Mouse (Mus musculus): ENCODE results near the gene Slc35a1. TPM values are rescaled to one million over a fixed set of nuclear protein-coding genes. Genes with fewer than 3 reads are reported as not detected.

Slc35a1 gene
- polyA plus RNA-seq, 1 experiment from 2014 or later: 81.1 TPM

GRCm38 (mm10) chr4:34636036-34636435 is 51.2 kb downstream of the Slc35a1 start:
- Histone ChIP-seq H3K4me1 (ENCODE audit: insufficient read depth, low read length) (no peaks in the 10 kb centered on the region), H3K4me3 (ENCODE audit: low read length) (no peak overlapping the region), H3K36me3 (ENCODE audit: insufficient read depth, low read length) (peaks cover 32% of the 10 kb centered on the region), H3K4me2 (replicated peaks; ENCODE audit: low read depth, low read length) (no peak overlapping the region), H3K27me3 (ENCODE audit: insufficient read depth, low read length) (no peaks in the 10 kb centered on the region), H3K9me3 (ENCODE audit: low read length) (no peaks in the 10 kb centered on the region), H3K27ac (ENCODE audit: low read length) (no peak overlapping the region), H3K9ac (replicated peaks; ENCODE audit: low read length) (no peak overlapping the region)
- no peak for ATAC-seq (ENCODE audit: low FRiP score, low TSS enrichment)
- 75% methylated on average over 5 of the region's 5 CpGs for WGBS

GRCm38 (mm10) chr4:34634129-34634528 is 53.1 kb downstream of the Slc35a1 start:
- Histone ChIP-seq H3K27me3 (ENCODE audit: insufficient read depth, low read length) (no peaks in the 10 kb centered on the region), H3K27ac (ENCODE audit: low read length) (no peak overlapping the region), H3K4me2 (replicated peaks; ENCODE audit: low read depth, low read length) (no peak overlapping the region), H3K9me3 (ENCODE audit: low read length) (no peaks in the 10 kb centered on the region), H3K9ac (replicated peaks; ENCODE audit: low read length) (no peak overlapping the region), H3K36me3 (ENCODE audit: insufficient read depth, low read length) (peaks cover 21% of the 10 kb centered on the region; the same call in 1 of the 2 replicates), H3K4me3 (ENCODE audit: low read length) (no peak overlapping the region), H3K4me1 (ENCODE audit: insufficient read depth, low read length) (no peaks in the 10 kb centered on the region)
- WGBS: 64% methylated on average over 7 of the region's 7 CpGs
- ATAC-seq (ENCODE audit: low FRiP score, low TSS enrichment): peak; percentile 63; the same call in 1 of the 2 replicates

- Histone ChIP-seq H3K9me3 (ENCODE audit: low read length) (no peaks in the 10 kb centered on the region), H3K27ac (ENCODE audit: low read length) (no peak overlapping the region)
Measured at GRCm38 (mm10) chr4:34629956-34630355, 57.3 kb downstream of the Slc35a1 start.

GRCm38 (mm10) chr4:34626401-34626800 is 60.8 kb downstream of the Slc35a1 start:
- no peak for ATAC-seq (ENCODE audit: low FRiP score, low TSS enrichment)
- no peaks in the 10 kb centered on the region for H3K27me3 ChIP-seq (ENCODE audit: insufficient read depth, low read length)
- H3K4me2 ChIP-seq (replicated peaks; ENCODE audit: low read depth, low read length): no peak overlapping the region
- WGBS: 82% methylated on average over 6 of the region's 6 CpGs
- peaks cover 23% of the 10 kb centered on the region for H3K36me3 ChIP-seq (ENCODE audit: insufficient read depth, low read length)
- no peak overlapping the region for H3K27ac ChIP-seq (ENCODE audit: low read length)
- no peaks in the 10 kb centered on the region for H3K4me1 ChIP-seq (ENCODE audit: insufficient read depth, low read length)
- H3K9ac ChIP-seq (replicated peaks; ENCODE audit: low read length): no peak overlapping the region
- no peak overlapping the region for H3K4me3 ChIP-seq (ENCODE audit: low read length)
- no peaks in the 10 kb centered on the region for H3K9me3 ChIP-seq (ENCODE audit: low read length)

More at GRCm38 (mm10) chr4:34629956-34630355, 57.3 kb downstream of the Slc35a1 start:
- H3K9ac ChIP-seq (replicated peaks; ENCODE audit: low read length): no peak overlapping the region
- no peaks in the 10 kb centered on the region for H3K27me3 ChIP-seq (ENCODE audit: insufficient read depth, low read length)
- no peak overlapping the region for H3K4me3 ChIP-seq (ENCODE audit: low read length)
- H3K4me1 ChIP-seq (ENCODE audit: insufficient read depth, low read length): no peaks in the 10 kb centered on the region
- WGBS: 87% methylated on average over 1 of the region's 1 CpGs
- peaks cover 32% of the 10 kb centered on the region for H3K36me3 ChIP-seq (ENCODE audit: insufficient read depth, low read length)
- no peak overlapping the region for H3K4me2 ChIP-seq (replicated peaks; ENCODE audit: low read depth, low read length)
- no peak for ATAC-seq (ENCODE audit: low FRiP score, low TSS enrichment)

GRCm38 (mm10) chr4:34625556-34625955 is 61.7 kb downstream of the Slc35a1 start:
- no peak overlapping the region for H3K27ac ChIP-seq (ENCODE audit: low read length)
- no peaks in the 10 kb centered on the region for H3K27me3 ChIP-seq (ENCODE audit: insufficient read depth, low read length)
- H3K36me3 ChIP-seq (ENCODE audit: insufficient read depth, low read length): peaks cover 20% of the 10 kb centered on the region
- no peak overlapping the region for H3K9ac ChIP-seq (replicated peaks; ENCODE audit: low read length)
- H3K9me3 ChIP-seq (ENCODE audit: low read length): no peaks in the 10 kb centered on the region
- WGBS: 82% methylated on average over 4 of the region's 4 CpGs
- no peak for ATAC-seq (ENCODE audit: low FRiP score, low TSS enrichment)
- no peak overlapping the region for H3K4me3 ChIP-seq (ENCODE audit: low read length)
- H3K4me2 ChIP-seq (replicated peaks; ENCODE audit: low read depth, low read length): no peak overlapping the region
- no peaks in the 10 kb centered on the region for H3K4me1 ChIP-seq (ENCODE audit: insufficient read depth, low read length)

- Histone ChIP-seq H3K9ac (replicated peaks; ENCODE audit: low read length) (peak overlapping the region; percentile 86), H3K27ac (ENCODE audit: low read length) (no peak overlapping the region), H3K4me1 (ENCODE audit: insufficient read depth, low read length) (peaks cover 24% of the 10 kb centered on the region), H3K36me3 (ENCODE audit: insufficient read depth, low read length) (no peaks in the 10 kb centered on the region), H3K4me2 (replicated peaks; ENCODE audit: low read depth, low read length) (peak overlapping the region; percentile 84), H3K9me3 (ENCODE audit: low read length) (no peaks in the 10 kb centered on the region), H3K27me3 (ENCODE audit: insufficient read depth, low read length) (no peaks in the 10 kb centered on the region), H3K4me3 (ENCODE audit: low read length) (peak overlapping the region; percentile 77)
- WGBS: 51% methylated on average over 8 of the region's 8 CpGs
- no peak for ATAC-seq (ENCODE audit: low FRiP score, low TSS enrichment)
Measured at GRCm38 (mm10) chr4:34616146-34616545, 71.1 kb downstream of the Slc35a1 start.

GRCm38 (mm10) chr4:34615303-34615702 is 71.9 kb downstream of the Slc35a1 start:
- Histone ChIP-seq H3K4me3 (ENCODE audit: low read length) (peak overlapping the region; percentile 77), H3K36me3 (ENCODE audit: insufficient read depth, low read length) (no peaks in the 10 kb centered on the region), H3K27me3 (ENCODE audit: insufficient read depth, low read length) (no peaks in the 10 kb centered on the region), H3K4me2 (replicated peaks; ENCODE audit: low read depth, low read length) (peak overlapping the region; percentile 84), H3K4me1 (ENCODE audit: insufficient read depth, low read length) (peaks cover 24% of the 10 kb centered on the region), H3K9me3 (ENCODE audit: low read length) (no peaks in the 10 kb centered on the region), H3K9ac (replicated peaks; ENCODE audit: low read length) (peak overlapping the region; percentile 86), H3K27ac (ENCODE audit: low read length) (peak overlapping the region; percentile 77)
- ATAC-seq (ENCODE audit: low FRiP score, low TSS enrichment): no peak
- WGBS: 4% methylated on average over 13 of the region's 13 CpGs

GRCm38 (mm10) chr4:34614630-34615094 is 72.6 kb downstream of the Slc35a1 start, which contains the start of the genes Orc3 and Rars2:
TSS of gene Orc3 (minus strand) at chr4:34614944.
TSS of gene Rars2 (plus strand) at chr4:34614957.
- H3K4me2 ChIP-seq (replicated peaks; ENCODE audit: low read depth, low read length): peak within 1 kb of the TSS; percentile 84
- peaks cover 24% of the 10 kb centered on the region for H3K4me1 ChIP-seq (ENCODE audit: insufficient read depth, low read length)
- ATAC-seq (ENCODE audit: low FRiP score, low TSS enrichment): peak; percentile 99
- H3K4me3 ChIP-seq (ENCODE audit: low read length): peak within 1 kb of the TSS; percentile 77
- no peaks in the 10 kb centered on the region for H3K27me3 ChIP-seq (ENCODE audit: insufficient read depth, low read length)
- peak within 1 kb of the TSS; percentile 86 for H3K9ac ChIP-seq (replicated peaks; ENCODE audit: low read length)
- no peaks in the 10 kb centered on the region for H3K9me3 ChIP-seq (ENCODE audit: low read length)
- H3K27ac ChIP-seq (ENCODE audit: low read length): peak within 1 kb of the TSS; percentile 77
- peaks cover 2% of the 10 kb centered on the region; the same call in 1 of the 2 replicates for H3K36me3 ChIP-seq (ENCODE audit: insufficient read depth, low read length)
- under 1% methylated on average over 42 of the region's 42 CpGs for WGBS

GRCm38 (mm10) chr4:34613571-34614145 is 73.6 kb downstream of the Slc35a1 start:
- no peaks in the 10 kb centered on the region for H3K27me3 ChIP-seq (ENCODE audit: insufficient read depth, low read length)
- WGBS: 41% methylated on average over 6 of the region's 6 CpGs
- H3K27ac ChIP-seq (ENCODE audit: low read length): peak overlapping the region; percentile 24; the same call in 1 of the 2 replicates
- H3K9me3 ChIP-seq (ENCODE audit: low read length): no peaks in the 10 kb centered on the region
- H3K36me3 ChIP-seq (ENCODE audit: insufficient read depth, low read length): peaks cover 4% of the 10 kb centered on the region; the same call in 1 of the 2 replicates
- H3K4me3 ChIP-seq (ENCODE audit: low read length): peak overlapping the region; percentile 77
- peaks cover 24% of the 10 kb centered on the region for H3K4me1 ChIP-seq (ENCODE audit: insufficient read depth, low read length)
- H3K4me2 ChIP-seq (replicated peaks; ENCODE audit: low read depth, low read length): peak overlapping the region; percentile 75
- peak overlapping the region; percentile 86 for H3K9ac ChIP-seq (replicated peaks; ENCODE audit: low read length)
- ATAC-seq (ENCODE audit: low FRiP score, low TSS enrichment): no peak
